Mouse (Mus musculus): Measurements from ENCODE around the gene Fam189a1. TPM values are rescaled to one million over a fixed set of nuclear protein-coding genes. Genes with fewer than 3 reads are reported as not detected.

Gene Fam189a1
- polyA plus RNA-seq, 1 experiment from 2014 or later: 0.49 TPM

DNA sequence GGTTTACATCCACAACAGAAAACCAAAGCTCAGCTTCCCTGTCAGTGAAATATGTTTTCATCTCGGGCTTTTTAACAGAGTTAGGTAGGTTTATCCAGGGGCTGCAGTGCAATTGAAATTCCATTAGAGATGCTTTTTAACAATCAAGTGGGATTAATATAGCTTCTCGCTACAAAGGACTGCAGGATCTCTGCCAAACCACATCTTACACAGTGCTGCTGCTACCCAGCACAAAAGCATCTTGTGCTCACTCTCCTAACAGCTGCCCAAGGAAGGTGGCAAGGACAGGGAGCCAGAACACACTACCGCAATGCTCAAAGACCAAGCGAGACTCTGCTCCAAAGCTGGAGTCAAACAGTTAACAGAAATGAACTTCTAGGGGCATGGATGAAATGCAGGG is 219.4 kb downstream of the Fam189a1 start:
- Histone ChIP-seq H3K36me3 (ENCODE audit: control insufficient read depth, insufficient read depth, low read length) (no peaks in the 10 kb centered on the region), H3K4me1 (ENCODE audit: control insufficient read depth, insufficient read depth, low read length) (no peaks in the 10 kb centered on the region), H3K4me2 (no peak overlapping the region), H3K9me3 (replicated peaks; ENCODE audit: control insufficient read depth, low read length) (no peaks in the 10 kb centered on the region), H3K4me3 (ENCODE audit: low read depth, low read length) (no peak overlapping the region), H3K27ac (ENCODE audit: low read depth, low read length) (no peak overlapping the region), H3K27me3 (ENCODE audit: control insufficient read depth, insufficient read depth, low read length) (no peaks in the 10 kb centered on the region), H3K9ac (ENCODE audit: low read depth, low read length) (no peak overlapping the region)
- ATAC-seq (replicated peaks; ENCODE audit: insufficient number of reproducible peaks, low FRiP score, low TSS enrichment): no peak
- 80% methylated on average over 4 of the region's 4 CpGs for WGBS (ENCODE audit: insufficient replicate concordance)

DNA sequence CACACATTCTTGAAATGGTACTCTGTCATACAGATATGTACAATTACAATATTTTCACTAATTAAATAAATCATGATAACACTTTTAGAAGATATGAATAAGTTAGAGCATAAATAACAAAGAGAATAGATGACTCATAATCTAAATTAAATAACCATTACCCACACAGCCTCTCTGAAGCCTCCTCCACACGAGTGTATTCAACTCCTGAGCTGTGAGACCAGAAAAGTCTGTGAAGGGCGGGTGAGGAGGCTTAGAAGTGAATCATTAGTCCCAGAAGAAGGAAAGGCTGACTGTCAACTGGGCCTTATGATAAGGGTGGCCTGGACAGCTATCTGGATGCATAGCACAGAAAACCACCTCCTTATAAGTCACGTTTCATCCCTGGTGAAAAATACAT is 222.3 kb downstream of the Fam189a1 start:
- Histone ChIP-seq H3K9ac (ENCODE audit: low read depth, low read length) (no peak overlapping the region), H3K36me3 (ENCODE audit: control insufficient read depth, insufficient read depth, low read length) (no peaks in the 10 kb centered on the region), H3K9me3 (replicated peaks; ENCODE audit: control insufficient read depth, low read length) (no peaks in the 10 kb centered on the region), H3K27me3 (ENCODE audit: control insufficient read depth, insufficient read depth, low read length) (no peaks in the 10 kb centered on the region), H3K4me1 (ENCODE audit: control insufficient read depth, insufficient read depth, low read length) (no peaks in the 10 kb centered on the region), H3K27ac (ENCODE audit: low read depth, low read length) (no peak overlapping the region), H3K4me2 (no peak overlapping the region), H3K4me3 (ENCODE audit: low read depth, low read length) (no peak overlapping the region)
- 46% methylated on average over 3 of the region's 3 CpGs for WGBS (ENCODE audit: insufficient replicate concordance)
- ATAC-seq (replicated peaks; ENCODE audit: insufficient number of reproducible peaks, low FRiP score, low TSS enrichment): no peak

DNA sequence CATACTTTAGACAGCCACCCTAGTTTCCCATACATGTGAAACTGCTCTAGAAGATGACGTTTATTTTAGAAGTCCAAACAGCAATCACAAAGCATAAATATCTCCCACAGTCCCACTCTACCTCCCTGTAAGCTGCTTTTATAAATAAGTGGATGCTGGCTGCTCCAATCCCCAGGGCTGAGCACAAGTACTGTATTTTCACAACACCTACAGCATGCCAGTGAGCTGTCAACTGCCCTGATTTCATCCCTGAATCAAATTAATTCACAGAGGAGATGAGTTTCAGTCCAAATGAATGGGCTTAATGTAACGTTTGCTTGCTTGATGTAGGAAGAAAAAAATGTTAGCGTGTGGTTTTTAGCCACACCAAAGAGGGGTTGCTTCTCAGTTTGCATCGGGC is 225.4 kb downstream of the Fam189a1 start:
- no peak overlapping the region for H3K4me2 ChIP-seq
- no peaks in the 10 kb centered on the region for H3K36me3 ChIP-seq (ENCODE audit: control insufficient read depth, insufficient read depth, low read length)
- no peak overlapping the region for H3K9ac ChIP-seq (ENCODE audit: low read depth, low read length)
- no peak for ATAC-seq (replicated peaks; ENCODE audit: insufficient number of reproducible peaks, low FRiP score, low TSS enrichment)
- WGBS (ENCODE audit: insufficient replicate concordance): 82% methylated on average over 4 of the region's 4 CpGs
- no peaks in the 10 kb centered on the region for H3K9me3 ChIP-seq (replicated peaks; ENCODE audit: control insufficient read depth, low read length)
- H3K27me3 ChIP-seq (ENCODE audit: control insufficient read depth, insufficient read depth, low read length): no peaks in the 10 kb centered on the region
- no peak overlapping the region for H3K27ac ChIP-seq (ENCODE audit: low read depth, low read length)
- no peaks in the 10 kb centered on the region for H3K4me1 ChIP-seq (ENCODE audit: control insufficient read depth, insufficient read depth, low read length)
- no peak overlapping the region for H3K4me3 ChIP-seq (ENCODE audit: low read depth, low read length)

DNA sequence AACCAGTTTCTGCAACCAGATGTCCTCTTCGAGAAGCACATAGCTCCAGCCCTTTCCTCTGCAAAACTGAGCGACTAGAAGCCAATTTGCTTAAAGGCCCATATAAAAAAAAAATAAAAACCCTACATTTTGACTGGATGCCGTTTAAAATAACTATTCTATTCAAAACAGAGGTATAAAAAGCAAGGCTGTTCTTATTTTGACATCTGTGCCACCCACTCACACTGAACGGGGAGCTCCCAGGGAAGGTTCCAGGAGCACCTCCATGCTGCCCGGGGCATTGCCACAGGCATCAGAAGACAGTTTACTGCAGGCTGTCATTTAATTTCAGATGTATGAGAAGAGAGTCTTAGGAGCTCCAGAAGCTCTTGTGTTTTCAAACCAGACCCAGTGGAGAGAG is 232.5 kb downstream of the Fam189a1 start:
- 79% methylated on average over 5 of the region's 5 CpGs for WGBS (ENCODE audit: insufficient replicate concordance)
- ATAC-seq (replicated peaks; ENCODE audit: insufficient number of reproducible peaks, low FRiP score, low TSS enrichment): no peak
- Histone ChIP-seq H3K9ac (ENCODE audit: low read depth, low read length) (no peak overlapping the region), H3K4me2 (no peak overlapping the region), H3K36me3 (ENCODE audit: control insufficient read depth, insufficient read depth, low read length) (no peaks in the 10 kb centered on the region), H3K4me3 (ENCODE audit: low read depth, low read length) (no peak overlapping the region), H3K27ac (ENCODE audit: low read depth, low read length) (no peak overlapping the region), H3K9me3 (replicated peaks; ENCODE audit: control insufficient read depth, low read length) (no peaks in the 10 kb centered on the region), H3K4me1 (ENCODE audit: control insufficient read depth, insufficient read depth, low read length) (no peaks in the 10 kb centered on the region), H3K27me3 (ENCODE audit: control insufficient read depth, insufficient read depth, low read length) (no peaks in the 10 kb centered on the region)

DNA sequence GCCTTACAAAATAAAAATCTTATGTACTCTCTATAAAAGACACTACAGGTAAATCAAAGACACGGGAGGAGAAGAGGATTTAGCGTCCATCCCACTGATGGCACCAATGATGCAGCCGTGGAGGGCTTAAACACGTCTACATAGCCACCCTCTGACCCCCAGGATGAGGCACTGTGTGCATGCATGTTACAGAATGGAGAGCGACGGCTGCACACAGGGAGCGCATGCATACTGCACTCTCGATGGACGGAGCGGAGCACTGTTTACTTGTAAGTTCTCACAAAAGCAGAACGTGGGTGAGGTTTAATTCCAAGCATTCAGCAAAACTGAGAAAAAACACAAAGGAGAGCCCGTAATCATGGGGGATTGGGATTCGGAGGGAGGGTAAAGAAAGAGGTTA is 235.2 kb downstream of the Fam189a1 start:
- H3K4me2 ChIP-seq: no peak overlapping the region
- H3K27ac ChIP-seq (ENCODE audit: low read depth, low read length): no peak overlapping the region
- H3K9me3 ChIP-seq (replicated peaks; ENCODE audit: control insufficient read depth, low read length): no peaks in the 10 kb centered on the region
- no peak overlapping the region for H3K4me3 ChIP-seq (ENCODE audit: low read depth, low read length)
- no peak for ATAC-seq (replicated peaks; ENCODE audit: insufficient number of reproducible peaks, low FRiP score, low TSS enrichment)
- H3K9ac ChIP-seq (ENCODE audit: low read depth, low read length): no peak overlapping the region
- no peaks in the 10 kb centered on the region for H3K27me3 ChIP-seq (ENCODE audit: control insufficient read depth, insufficient read depth, low read length)
- no peaks in the 10 kb centered on the region for H3K36me3 ChIP-seq (ENCODE audit: control insufficient read depth, insufficient read depth, low read length)
- H3K4me1 ChIP-seq (ENCODE audit: control insufficient read depth, insufficient read depth, low read length): no peaks in the 10 kb centered on the region
- 83% methylated on average over 13 of the region's 13 CpGs for WGBS (ENCODE audit: insufficient replicate concordance)

DNA sequence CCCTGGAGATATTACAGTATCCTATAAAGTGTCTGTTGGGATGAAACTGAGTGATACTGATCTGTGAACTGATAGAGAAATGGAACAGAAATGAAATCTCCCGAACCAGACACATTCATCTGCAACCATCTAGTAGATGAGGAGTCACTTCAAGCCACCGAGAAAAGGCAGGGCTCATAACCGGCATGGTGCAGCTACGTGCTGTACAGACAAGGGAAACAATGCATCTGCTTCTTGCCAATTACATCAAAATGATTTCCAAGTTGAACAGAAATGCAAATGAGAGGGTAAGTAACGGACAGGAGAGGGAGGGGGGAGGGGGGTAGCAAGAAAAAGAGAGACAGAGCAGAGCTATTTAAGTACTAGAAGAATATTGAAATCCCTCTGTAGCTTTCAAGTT is 235.6 kb downstream of the Fam189a1 start:
- WGBS (ENCODE audit: insufficient replicate concordance): 84% methylated on average over 5 of the region's 5 CpGs

DNA sequence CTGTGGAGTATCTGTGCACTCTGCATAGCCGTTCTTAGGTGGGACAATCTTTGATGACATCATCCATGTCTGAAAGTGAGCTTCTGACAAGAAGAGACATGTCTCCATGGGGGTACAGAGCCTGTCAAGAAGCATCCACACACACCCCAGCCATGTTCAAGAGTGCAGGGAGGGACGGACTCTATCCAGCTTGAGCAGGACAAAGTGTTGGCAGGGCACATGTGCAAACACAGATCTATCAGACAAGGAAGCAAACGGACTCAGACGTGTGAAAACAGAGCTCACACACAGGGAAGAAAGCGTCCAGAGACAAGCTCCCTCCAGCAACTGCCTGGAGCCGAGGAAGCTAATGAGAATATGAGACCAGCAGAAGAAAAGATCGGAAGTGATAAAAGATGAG is 239.7 kb downstream of the Fam189a1 start:
- no peak for ATAC-seq (replicated peaks; ENCODE audit: insufficient number of reproducible peaks, low FRiP score, low TSS enrichment)
- Histone ChIP-seq H3K9me3 (replicated peaks; ENCODE audit: control insufficient read depth, low read length) (no peaks in the 10 kb centered on the region), H3K4me3 (ENCODE audit: low read depth, low read length) (no peak overlapping the region), H3K4me2 (no peak overlapping the region), H3K36me3 (ENCODE audit: control insufficient read depth, insufficient read depth, low read length) (no peaks in the 10 kb centered on the region), H3K27me3 (ENCODE audit: control insufficient read depth, insufficient read depth, low read length) (no peaks in the 10 kb centered on the region), H3K4me1 (ENCODE audit: control insufficient read depth, insufficient read depth, low read length) (no peaks in the 10 kb centered on the region), H3K27ac (ENCODE audit: low read depth, low read length) (no peak overlapping the region), H3K9ac (ENCODE audit: low read depth, low read length) (no peak overlapping the region)
- WGBS (ENCODE audit: insufficient replicate concordance): 32% methylated on average over 7 of the region's 7 CpGs

More for the DNA sequence above, 235.6 kb downstream of the Fam189a1 start:
- Histone ChIP-seq H3K4me3 (ENCODE audit: low read depth, low read length) (no peak overlapping the region), H3K9ac (ENCODE audit: low read depth, low read length) (no peak overlapping the region), H3K27ac (ENCODE audit: low read depth, low read length) (no peak overlapping the region), H3K4me1 (ENCODE audit: control insufficient read depth, insufficient read depth, low read length) (no peaks in the 10 kb centered on the region), H3K27me3 (ENCODE audit: control insufficient read depth, insufficient read depth, low read length) (no peaks in the 10 kb centered on the region), H3K36me3 (ENCODE audit: control insufficient read depth, insufficient read depth, low read length) (no peaks in the 10 kb centered on the region), H3K9me3 (replicated peaks; ENCODE audit: control insufficient read depth, low read length) (no peaks in the 10 kb centered on the region), H3K4me2 (no peak overlapping the region)
- ATAC-seq (replicated peaks; ENCODE audit: insufficient number of reproducible peaks, low FRiP score, low TSS enrichment): no peak

DNA sequence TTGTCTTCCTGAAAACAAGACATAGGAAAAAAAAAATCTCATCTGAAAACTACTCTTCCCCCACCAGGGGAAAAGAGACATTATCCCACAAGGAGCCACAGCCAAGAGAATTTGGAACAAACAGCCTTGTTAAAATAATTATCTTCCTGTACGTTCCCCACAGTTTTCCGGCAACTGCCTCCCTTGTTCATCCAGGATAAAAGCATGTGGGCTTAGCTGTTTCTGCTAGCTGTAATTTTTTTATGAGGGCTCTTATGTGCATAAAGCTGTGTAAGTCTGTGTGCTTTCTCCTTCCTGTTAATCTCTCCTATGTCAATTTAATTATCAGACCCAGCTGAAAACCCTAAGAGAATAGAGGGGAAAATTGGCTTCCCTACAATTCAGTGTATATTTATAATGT is 241.2 kb downstream of the Fam189a1 start:
- Histone ChIP-seq H3K4me1 (ENCODE audit: control insufficient read depth, insufficient read depth, low read length) (no peaks in the 10 kb centered on the region), H3K4me2 (no peak overlapping the region), H3K4me3 (ENCODE audit: low read depth, low read length) (no peak overlapping the region), H3K36me3 (ENCODE audit: control insufficient read depth, insufficient read depth, low read length) (no peaks in the 10 kb centered on the region), H3K9me3 (replicated peaks; ENCODE audit: control insufficient read depth, low read length) (no peaks in the 10 kb centered on the region), H3K27ac (ENCODE audit: low read depth, low read length) (no peak overlapping the region), H3K27me3 (ENCODE audit: control insufficient read depth, insufficient read depth, low read length) (no peaks in the 10 kb centered on the region), H3K9ac (ENCODE audit: low read depth, low read length) (no peak overlapping the region)
- 88% methylated on average over 2 of the region's 2 CpGs for WGBS (ENCODE audit: insufficient replicate concordance)
- ATAC-seq (replicated peaks; ENCODE audit: insufficient number of reproducible peaks, low FRiP score, low TSS enrichment): no peak

DNA sequence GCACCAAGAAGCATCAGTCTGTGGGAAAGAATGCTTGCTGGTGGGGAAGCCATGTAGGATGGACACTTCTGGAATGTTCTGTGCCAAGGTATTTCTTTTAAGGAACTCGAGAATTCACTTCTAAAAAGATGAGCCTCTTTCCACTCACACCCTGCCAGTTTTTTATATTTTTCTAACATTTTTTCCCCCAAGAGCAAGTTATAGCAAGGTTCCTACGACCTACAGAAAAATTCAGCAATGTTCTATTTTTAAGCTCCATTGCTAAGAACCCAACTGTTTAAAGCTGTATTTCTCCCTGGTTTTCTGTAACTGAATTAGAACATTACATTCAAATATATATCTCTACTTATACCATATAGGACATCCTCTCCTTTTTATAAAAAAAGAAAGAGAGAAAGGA is 244.4 kb downstream of the Fam189a1 start:
- Histone ChIP-seq H3K36me3 (ENCODE audit: control insufficient read depth, insufficient read depth, low read length) (no peaks in the 10 kb centered on the region), H3K4me1 (ENCODE audit: control insufficient read depth, insufficient read depth, low read length) (no peaks in the 10 kb centered on the region), H3K4me2 (no peak overlapping the region), H3K9ac (ENCODE audit: low read depth, low read length) (no peak overlapping the region), H3K27ac (ENCODE audit: low read depth, low read length) (no peak overlapping the region), H3K27me3 (ENCODE audit: control insufficient read depth, insufficient read depth, low read length) (no peaks in the 10 kb centered on the region), H3K9me3 (replicated peaks; ENCODE audit: control insufficient read depth, low read length) (no peaks in the 10 kb centered on the region), H3K4me3 (ENCODE audit: low read depth, low read length) (no peak overlapping the region)
- WGBS (ENCODE audit: insufficient replicate concordance): 68% methylated on average over 2 of the region's 2 CpGs
- ATAC-seq (replicated peaks; ENCODE audit: insufficient number of reproducible peaks, low FRiP score, low TSS enrichment): no peak
